Mouse (Mus musculus) embryonic fibroblast, embryonic 13.5 days (primary cell): Measurements from ENCODE around the gene Grk5.
A peak's percentile ranks its signal among the peaks of the same experiment; 100 is the strongest.

ENCODE experiments used
- CTCF ChIP-seq: IDR thresholded peaks from 2 replicates; pipeline ENCODE4 v1.5.1; 2011; ENCODE audit warnings: mild to moderate bottlenecking, control low read depth, low read length, moderate library complexity, borderline replicate concordance; ENCODE audit not compliant: insufficient read depth
- POLR2A ChIP-seq: IDR thresholded peaks from 2 replicates; pipeline ENCODE4 v1.6.1; 2011; ENCODE audit warnings: low read depth, mild to moderate bottlenecking, control low read depth, low read length, moderate library complexity

- TF ChIP-seq CTCF (peak; percentile 81; the same call in 1 of the 2 replicates), POLR2A (no peak)
Observed at GRCm38 (mm10) chr19:60891934-60892547, 2.5 kb downstream of the Grk5 start.
